Mouse (Mus musculus): ENCODE data around the gene Sh3gl2. TPM values are rescaled to one million over a fixed set of nuclear protein-coding genes. Genes with fewer than 3 reads are reported as not detected.

Sh3gl2 gene
- polyA plus RNA-seq, 2 experiments = 3.1 to 5.2 TPM

GRCm38 (mm10) chr4:85404424-85405194 is 199.7 kb downstream of the Sh3gl2 start:
- Histone ChIP-seq H3K4me3 (replicated peaks; ENCODE audit: low read length) (no peak overlapping the region), H3K27me3 (ENCODE audit: control insufficient read depth, insufficient read depth, low read length) (no peaks in the 10 kb centered on the region), H3K27ac (replicated peaks; ENCODE audit: low read depth, low read length) (no peak overlapping the region), H3K9ac (ENCODE audit: low read depth, low read length, severe bottlenecking) (no peak overlapping the region), H3K9me3 (ENCODE audit: control insufficient read depth, low read length) (no peaks in the 10 kb centered on the region), H3K4me1 (ENCODE audit: control insufficient read depth, insufficient read depth, low read length) (no peaks in the 10 kb centered on the region), H3K36me3 (ENCODE audit: control insufficient read depth, insufficient read depth, low read length) (no peaks in the 10 kb centered on the region), H3K4me2 (replicated peaks; ENCODE audit: low read depth, low read length, severe bottlenecking) (no peak overlapping the region)
- no peak for TF ChIP-seq POLR2A (IDR thresholded peaks at IDR 0.05; ENCODE audit: borderline replicate concordance, extremely low read depth, insufficient read depth, insufficient read length)
- DNase-seq (ENCODE audit: low spot score) = peak; percentile 66
- no peak for ATAC-seq (ENCODE audit: low FRiP score, low read depth)
- 44% methylated on average over 10 of the region's 10 CpGs for WGBS

GRCm38 (mm10) chr4:85405276-85405675 is 200.3 kb downstream of the Sh3gl2 start:
- DNase-seq (ENCODE audit: low spot score) (no peak), ATAC-seq (ENCODE audit: low FRiP score, low read depth) (no peak)
- no peak overlapping the region for H3K27ac ChIP-seq (replicated peaks; ENCODE audit: low read depth, low read length)
- H3K27me3 ChIP-seq (ENCODE audit: control insufficient read depth, insufficient read depth, low read length) = no peaks in the 10 kb centered on the region
- no peak overlapping the region for H3K4me3 ChIP-seq (replicated peaks; ENCODE audit: low read length)
- no peak for TF ChIP-seq POLR2A (IDR thresholded peaks at IDR 0.05; ENCODE audit: borderline replicate concordance, extremely low read depth, insufficient read depth, insufficient read length)
- H3K4me2 ChIP-seq (replicated peaks; ENCODE audit: low read depth, low read length, severe bottlenecking) = no peak overlapping the region
- no peaks in the 10 kb centered on the region for H3K4me1 ChIP-seq (ENCODE audit: control insufficient read depth, insufficient read depth, low read length)
- H3K9ac ChIP-seq (ENCODE audit: low read depth, low read length, severe bottlenecking) = no peak overlapping the region
- no peaks in the 10 kb centered on the region for H3K36me3 ChIP-seq (ENCODE audit: control insufficient read depth, insufficient read depth, low read length)
- WGBS = 70% methylated on average over 7 of the region's 7 CpGs
- no peaks in the 10 kb centered on the region for H3K9me3 ChIP-seq (ENCODE audit: control insufficient read depth, low read length)

- Histone ChIP-seq H3K27me3 (ENCODE audit: control insufficient read depth, insufficient read depth, low read length) (no peaks in the 10 kb centered on the region), H3K4me3 (replicated peaks; ENCODE audit: low read length) (no peak overlapping the region), H3K4me2 (replicated peaks; ENCODE audit: low read depth, low read length, severe bottlenecking) (no peak overlapping the region), H3K9ac (ENCODE audit: low read depth, low read length, severe bottlenecking) (no peak overlapping the region), H3K4me1 (ENCODE audit: control insufficient read depth, insufficient read depth, low read length) (no peaks in the 10 kb centered on the region), H3K27ac (replicated peaks; ENCODE audit: low read depth, low read length) (no peak overlapping the region), H3K9me3 (ENCODE audit: control insufficient read depth, low read length) (no peaks in the 10 kb centered on the region), H3K36me3 (ENCODE audit: control insufficient read depth, insufficient read depth, low read length) (no peaks in the 10 kb centered on the region)
- ATAC-seq (ENCODE audit: low FRiP score, low read depth) = no peak
- DNase-seq (ENCODE audit: low spot score) = no peak
- 97% methylated on average over 3 of the region's 3 CpGs for WGBS
- TF ChIP-seq POLR2A (IDR thresholded peaks at IDR 0.05; ENCODE audit: borderline replicate concordance, extremely low read depth, insufficient read depth, insufficient read length) = no peak
Observed at GRCm38 (mm10) chr4:85416466-85416865, 211.5 kb downstream of the Sh3gl2 start.

GRCm38 (mm10) chr4:85420429-85420828 is 215.5 kb downstream of the Sh3gl2 start:
- Histone ChIP-seq H3K9ac (ENCODE audit: low read depth, low read length, severe bottlenecking) (no peak overlapping the region), H3K27me3 (ENCODE audit: control insufficient read depth, insufficient read depth, low read length) (no peaks in the 10 kb centered on the region), H3K4me1 (ENCODE audit: control insufficient read depth, insufficient read depth, low read length) (no peaks in the 10 kb centered on the region), H3K4me2 (replicated peaks; ENCODE audit: low read depth, low read length, severe bottlenecking) (no peak overlapping the region), H3K27ac (replicated peaks; ENCODE audit: low read depth, low read length) (no peak overlapping the region), H3K36me3 (ENCODE audit: control insufficient read depth, insufficient read depth, low read length) (no peaks in the 10 kb centered on the region), H3K9me3 (ENCODE audit: control insufficient read depth, low read length) (no peaks in the 10 kb centered on the region), H3K4me3 (replicated peaks; ENCODE audit: low read length) (no peak overlapping the region)
- WGBS = 79% methylated on average over 6 of the region's 6 CpGs
- DNase-seq (ENCODE audit: low spot score) = no peak
- ATAC-seq (ENCODE audit: low FRiP score, low read depth) = no peak
- no peak for TF ChIP-seq POLR2A (IDR thresholded peaks at IDR 0.05; ENCODE audit: borderline replicate concordance, extremely low read depth, insufficient read depth, insufficient read length)

- H3K9ac ChIP-seq (ENCODE audit: low read depth, low read length, severe bottlenecking) = no peak overlapping the region
- 70% methylated on average over 4 of the region's 4 CpGs for WGBS
- ATAC-seq (ENCODE audit: low FRiP score, low read depth) = no peak
Observed at GRCm38 (mm10) chr4:85426211-85426610, 221.3 kb downstream of the Sh3gl2 start.

More at GRCm38 (mm10) chr4:85426211-85426610, 221.3 kb downstream of the Sh3gl2 start:
- Histone ChIP-seq H3K27ac (replicated peaks; ENCODE audit: low read depth, low read length) (no peak overlapping the region), H3K4me1 (ENCODE audit: control insufficient read depth, insufficient read depth, low read length) (no peaks in the 10 kb centered on the region), H3K4me3 (replicated peaks; ENCODE audit: low read length) (no peak overlapping the region), H3K9me3 (ENCODE audit: control insufficient read depth, low read length) (no peaks in the 10 kb centered on the region), H3K27me3 (ENCODE audit: control insufficient read depth, insufficient read depth, low read length) (no peaks in the 10 kb centered on the region), H3K36me3 (ENCODE audit: control insufficient read depth, insufficient read depth, low read length) (no peaks in the 10 kb centered on the region), H3K4me2 (replicated peaks; ENCODE audit: low read depth, low read length, severe bottlenecking) (no peak overlapping the region)
- TF ChIP-seq POLR2A (IDR thresholded peaks at IDR 0.05; ENCODE audit: borderline replicate concordance, extremely low read depth, insufficient read depth, insufficient read length) = no peak
- DNase-seq (ENCODE audit: low spot score) = no peak
